Mouse (Mus musculus) myocyte (in vitro differentiated cells): ENCODE data around the gene Ctf1.
"Not testable (repeated sequence)": the region's sequence is repeated elsewhere in the genome, so short reads cannot be mapped to it uniquely, and the experiment has no call there.

Source experiments
- CEBPB ChIP-seq: IDR thresholded peaks from 2 replicates; pipeline ENCODE4 v1.6.1; 2011; ENCODE audit warnings: mild to moderate bottlenecking, moderate library complexity; ENCODE audit not compliant: poor library complexity, insufficient read depth, severe bottlenecking
- E2F4 ChIP-seq: IDR thresholded peaks from one replicate; pipeline ENCODE4 v1.6.1; 2011; ENCODE audit warnings: mild to moderate bottlenecking, control low read depth, moderate library complexity; ENCODE audit not compliant: insufficient read depth
- MAX ChIP-seq: IDR thresholded peaks from one replicate; pipeline ENCODE4 v1.6.1; 2011; ENCODE audit warnings: low read depth, mild to moderate bottlenecking, control low read depth
- MYOD1 ChIP-seq, 3 experiments: IDR thresholded peaks; one replicate each; pipeline ENCODE4 v1.6.1; 2011; ENCODE audit warnings: control low read depth in 2 of 3, low read depth in 2 of 3, mild to moderate bottlenecking in 2 of 3, moderate library complexity in 1 of 3; ENCODE audit not compliant: insufficient read length in 2 of 3, control insufficient read depth in 1 of 3
- MYOG ChIP-seq, 3 experiments: IDR thresholded peaks; one replicate each; pipeline ENCODE4 v1.6.1; 2011; ENCODE audit warnings: control low read depth in 2 of 3, low read depth in 2 of 3, mild to moderate bottlenecking in 2 of 3; ENCODE audit not compliant: insufficient read length in 2 of 3, control insufficient read depth in 1 of 3, insufficient read depth in 1 of 3
- POLR2A ChIP-seq: IDR thresholded peaks from one replicate; pipeline ENCODE4 v1.6.1; 2011; ENCODE audit warnings: low read depth, mild to moderate bottlenecking, control low read depth, moderate library complexity; ENCODE audit not compliant: insufficient read length
- REST ChIP-seq: IDR thresholded peaks from one replicate; pipeline ENCODE4 v1.6.1; 2011; ENCODE audit warnings: mild to moderate bottlenecking, control low read depth, moderate library complexity; ENCODE audit not compliant: insufficient read depth, insufficient read length
- SRF ChIP-seq: IDR thresholded peaks from one replicate; pipeline ENCODE4 v1.6.1; 2011; ENCODE audit warnings: low read depth; ENCODE audit not compliant: control insufficient read depth, insufficient read length
- TCF12 ChIP-seq: IDR thresholded peaks from one replicate; pipeline ENCODE4 v1.6.1; 2011; ENCODE audit warnings: mild to moderate bottlenecking, control low read depth; ENCODE audit not compliant: poor library complexity, insufficient read depth, severe bottlenecking
- TCF3 ChIP-seq: IDR thresholded peaks from one replicate; pipeline ENCODE4 v1.6.1; 2011; ENCODE audit warnings: low read depth, control low read depth; ENCODE audit not compliant: insufficient read length
- USF1 ChIP-seq: IDR thresholded peaks from one replicate; pipeline ENCODE4 v1.6.1; 2011; ENCODE audit warnings: low read depth, mild to moderate bottlenecking, control low read depth, moderate library complexity

GRCm38 (mm10) chr7:127732066-127732465 lies 19.5 kb downstream of the Ctf1 start, which contains the start of gene Ctf2:
- not testable (repeated sequence) for TF ChIP-seq POLR2A; CEBPB; TCF12; USF1; MYOG (IDR thresholded peaks at IDR 0.05; ENCODE audit: control insufficient read depth in 1 of 3, insufficient read depth in 1 of 3, insufficient read length in 2 of 3, low read depth in 2 of 3); E2F4; MAX; REST; SRF; TCF3; MYOD1 (IDR thresholded peaks at IDR 0.05; ENCODE audit: control insufficient read depth in 1 of 3, insufficient read length in 2 of 3, low read depth in 2 of 3)
